Comparison of ENCODE assay signal across 13 mouse cellular contexts in genomic region chr3:35723586-35724322, GRCm38 (mm10). TPM values are rescaled to one million over a fixed set of nuclear protein-coding genes. Genes with fewer than 3 reads are reported as not detected.
A peak's percentile ranks its signal among the peaks of the same experiment; 100 is the strongest.
DNase-seq lines count a peak whose midpoint lies in the region.
"Had no signal": no experiment of that assay in that cellular context is flagged by ENCODE, and none has a peak within 500 bp of the region (broad histone marks: within the 10 kb centered on the region; RNA-seq: fewer than 3 reads in every experiment).

No protein-coding gene starts in this region.

- no peaks in the 10 kb centered on the region for H3K36me3 ChIP-seq in forebrain, embryonic 10.5 days (replicated peaks)
- H3K36me3 ChIP-seq: G1E; neural tube, embryonic 13.5 days had no signal

- WGBS in forebrain, embryonic 10.5 days, result 75% methylated on average over 9 of the region's 9 CpGs

- intact Hi-C loops in left cerebral cortex, postnatal 14 days (cut with DNase I), result no loop called here
- intact Hi-C loops in left cerebral cortex, postnatal 4 days (cut with DNase I), result no loop called here
- intact Hi-C loops in heart, postnatal 25 days (cut with DNase I), result no loop called here

- no peak overlapping the region for H3K4me3 ChIP-seq in forebrain, embryonic 10.5 days
- H3K4me3 ChIP-seq: neural tube, embryonic 13.5 days had no signal

- peaks cover 9% of the 10 kb centered on the region for H3K4me1 ChIP-seq in forebrain, embryonic 10.5 days
- H3K4me1 ChIP-seq: neural tube, embryonic 13.5 days had no signal

- DNase-seq in left cerebral cortex, postnatal 14 days (ENCODE audit: low spot score in 2 of 2), result peak; percentile 31 to 57
- no peak for DNase-seq in left cerebral cortex, postnatal 4 days
- peak; percentile 73 for DNase-seq in brain, adult 2 months (ENCODE audit: low read depth, low spot score)
- DNase-seq in induced T-regulatory cell, adult 2 months (ENCODE audit: low read depth), result peak; percentile 52
- peak; percentile 20 to 59 for DNase-seq in thymus, adult 18-20 months
- no peak for DNase-seq in kidney, postnatal 36 days
- DNase-seq in forebrain, embryonic 10.5 days (ENCODE audit: extremely low spot score, low spot score), result no peak
- DNase-seq in heart, postnatal 25 days (ENCODE audit: low spot score), result no peak
- DNase-seq: adrenal gland, postnatal 36 days; heart, postnatal 4 days; lung, adult 2 months had no signal

- no peaks in the 10 kb centered on the region for H3K9me3 ChIP-seq in forebrain, embryonic 10.5 days
- H3K9me3 ChIP-seq: G1E; neural tube, embryonic 13.5 days had no signal

- no peak overlapping the region for H3K27ac ChIP-seq in forebrain, embryonic 10.5 days
- H3K27ac ChIP-seq: neural tube, embryonic 13.5 days had no signal

- no peaks in the 10 kb centered on the region for H3K27me3 ChIP-seq in forebrain, embryonic 10.5 days (ENCODE audit: poor library complexity, severe bottlenecking)
- H3K27me3 ChIP-seq: neural tube, embryonic 13.5 days had no signal

RNA-seq across cellular contexts. Expression of gene Atp11b, which starts 30.2 kb away (rescaled TPM):
- total RNA-seq in left cerebral cortex, postnatal 14 days (2021), result 100 to 1,000 TPM; 152 to 156 TPM
- total RNA-seq in left cerebral cortex, postnatal 4 days (2021), result 100 to 1,000 TPM; 119 to 130 TPM
- 24.1 and 30.8 TPM in 2 replicates for polyA plus RNA-seq in forebrain, embryonic 10.5 days (2016; fragmentation: Nextera tagmentation; extraction: Ambion mirVana)
- total RNA-seq in heart, postnatal 25 days (2021), result 10 to 100 TPM; 25.5 to 33.1 TPM

Comparison
In these comparisons a context has a peak if more than half of its experiments do, and no peak if none do; other contexts are left out.
1. DNase-seq: peak in left cerebral cortex, postnatal 14 days (2 of 2), brain, adult 2 months (single experiment), induced T-regulatory cell, adult 2 months (single experiment) and thymus, adult 18-20 months (2 of 2); none in left cerebral cortex, postnatal 4 days (single experiment), kidney, postnatal 36 days (0 of 2), forebrain, embryonic 10.5 days (single experiment) and heart, postnatal 25 days (single experiment).